Mouse (Mus musculus) thymus, postnatal 14 days (tissue): Measurements from ENCODE around the gene Triobp.

Source experiments
- DNase-seq: peaks from one replicate; pipeline ENCODE4 v3.0.0; 2021

Gene Triobp

GRCm38 (mm10) chr15:78926021-78926919, 21.3 kb upstream of the Triobp start, which contains the start of gene Lgals1:
Gene Lgals1 (plus strand): TSS chr15:78926725.
- DNase-seq: peak; percentile 85

- DNase-seq: peak; percentile 52
Measured at GRCm38 (mm10) chr15:78927021-78927787, 20.3 kb upstream of the Triobp start.

DNA sequence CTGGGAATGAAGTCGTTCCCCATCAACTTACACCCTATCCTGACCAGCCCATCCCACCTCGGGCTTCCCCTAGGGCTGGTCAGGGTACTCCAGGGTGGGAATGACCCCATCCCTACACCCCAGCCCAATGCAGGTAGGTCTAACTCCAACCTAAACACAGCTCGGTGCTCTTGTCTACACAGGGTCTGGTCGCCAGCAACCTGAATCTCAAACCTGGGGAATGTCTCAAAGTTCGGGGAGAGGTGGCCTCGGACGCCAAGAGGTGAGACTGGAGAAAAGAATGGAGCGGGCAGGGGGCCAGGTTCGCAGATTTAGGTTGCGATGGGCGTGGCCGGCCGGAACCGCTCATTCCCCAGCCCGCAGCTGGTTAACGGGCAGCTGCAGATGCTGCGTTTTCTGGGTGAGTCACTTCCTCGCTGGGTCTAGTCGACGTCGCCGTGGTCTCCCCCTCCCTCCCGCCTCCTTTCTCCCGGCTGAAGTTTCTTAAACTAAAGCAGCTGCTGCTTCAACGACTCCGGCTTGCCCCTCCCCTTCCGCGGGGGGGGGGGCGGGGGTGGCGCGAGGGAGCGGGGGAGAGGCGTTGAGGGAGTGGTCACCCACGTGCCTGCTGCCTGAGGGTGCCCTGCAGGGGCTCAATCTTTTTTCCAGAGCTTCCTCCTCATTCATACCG, 19.6 kb upstream of the Triobp start:
- DNase-seq: peak; percentile 93

DNA sequence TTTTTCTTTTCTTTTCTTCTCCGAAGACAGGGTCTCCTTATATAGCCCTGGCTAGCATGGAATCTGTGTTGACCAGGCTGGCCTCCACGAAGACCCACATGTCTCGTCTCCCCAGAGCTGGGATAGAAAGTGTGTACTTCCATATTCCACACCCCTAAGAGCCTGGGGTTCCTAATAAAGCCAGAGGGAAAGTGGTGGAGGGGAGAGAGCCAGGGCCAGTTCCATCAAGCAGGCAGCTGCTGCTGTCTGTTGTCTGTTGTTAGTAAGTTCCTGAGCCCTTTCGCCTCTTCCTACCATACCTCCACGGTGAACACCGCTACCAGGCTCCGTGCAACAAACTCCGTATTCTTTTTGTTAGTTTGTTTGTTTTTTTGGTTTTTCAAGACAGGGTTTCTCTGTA, 19.0 kb upstream of the Triobp start:
- DNase-seq: no peak

DNA sequence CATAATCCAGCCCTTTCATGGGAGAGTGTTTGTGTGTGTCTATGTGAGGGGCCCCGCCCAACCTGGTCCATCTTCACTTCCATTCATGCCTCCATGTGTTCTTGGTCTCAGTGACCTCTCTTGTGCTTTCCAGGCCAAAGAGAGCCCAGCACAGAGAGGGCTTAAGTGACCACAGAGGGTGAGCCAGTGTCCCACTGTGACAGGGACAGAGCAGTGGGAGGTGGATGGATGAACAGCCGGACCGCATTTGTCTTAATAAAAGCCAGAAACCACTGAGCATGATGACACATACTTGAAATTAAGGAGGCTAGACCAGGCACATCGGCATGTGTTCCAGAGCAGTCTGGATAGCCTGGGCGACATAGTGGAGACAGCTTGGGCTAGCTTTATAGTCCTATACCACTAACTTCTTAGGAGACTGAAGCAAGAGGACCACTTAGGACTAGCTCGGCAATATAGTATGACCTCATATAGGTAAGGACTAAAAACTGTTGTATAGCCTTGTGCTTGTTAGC, 17.3 kb upstream of the Triobp start:
- DNase-seq: no peak

DNA sequence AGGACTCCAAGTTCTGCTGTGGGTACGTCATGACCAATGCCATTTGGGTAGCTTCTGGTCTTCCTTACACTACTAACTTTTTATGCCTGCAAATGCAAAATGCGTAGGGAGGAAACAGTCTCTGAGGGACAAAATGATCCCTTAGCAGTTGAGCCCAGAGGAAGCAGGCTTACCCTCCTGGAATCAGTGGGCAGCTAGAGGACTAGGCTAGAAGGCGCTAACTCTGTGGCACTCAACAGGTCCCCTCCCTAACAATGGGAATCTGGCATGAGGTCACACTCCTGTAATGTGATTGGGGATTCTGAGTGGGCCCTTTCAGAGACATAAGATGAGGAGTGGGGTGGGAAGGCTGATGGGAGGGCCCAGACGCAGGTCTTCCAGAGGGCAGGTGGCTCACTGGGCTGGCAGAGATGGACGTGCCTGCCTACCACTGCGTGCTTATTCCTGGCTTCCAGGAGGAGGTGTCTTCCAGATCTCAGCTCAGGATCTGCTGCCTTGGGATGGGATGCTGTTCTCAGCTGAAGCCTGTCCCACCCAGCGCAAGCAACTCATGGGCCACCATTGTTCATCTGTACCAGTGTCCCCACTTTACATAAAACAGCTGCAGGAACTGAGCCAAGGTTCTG, 16.6 kb upstream of the Triobp start:
- DNase-seq: no peak

GRCm38 (mm10) chr15:78931577-78931976, 15.9 kb upstream of the Triobp start:
- peak; percentile 77 for DNase-seq

DNA sequence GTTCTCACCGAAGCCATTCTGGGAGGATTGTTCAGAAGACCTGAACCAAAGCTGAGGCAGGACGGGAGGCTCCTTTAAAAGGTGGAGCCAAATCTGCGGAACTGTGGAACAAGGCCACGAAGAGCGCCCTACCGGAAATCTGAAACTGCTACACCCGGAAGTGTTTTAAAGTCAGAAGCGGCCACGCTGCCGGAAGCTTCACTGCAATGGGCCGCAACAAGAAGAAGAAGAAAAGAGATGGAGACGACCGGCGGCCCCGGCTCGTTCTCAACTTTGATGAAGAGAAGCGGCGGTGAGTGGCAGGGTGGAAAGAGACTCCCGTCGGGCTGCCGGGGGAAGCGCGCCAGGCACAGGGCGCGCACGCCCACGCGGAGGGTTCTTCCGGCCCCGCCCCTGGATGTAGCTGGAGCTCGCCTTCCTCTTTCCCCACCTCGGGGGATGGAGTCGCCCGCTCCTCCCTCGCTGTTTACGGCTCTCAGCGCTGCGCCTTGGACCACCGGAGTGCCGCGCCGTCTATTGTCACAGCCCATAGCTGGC, 12.7 kb upstream of the Triobp start, which contains the start of gene Nol12:
Gene Nol12, plus strand, starts transcription at position 150 of the 537 bp plus-strand sequence.
- peak; percentile 85 for DNase-seq

- no peak for DNase-seq
Measured at GRCm38 (mm10) chr15:78936403-78936802, 11.1 kb upstream of the Triobp start.

- no peak for DNase-seq
Measured at GRCm38 (mm10) chr15:78937311-78937710, 10.2 kb upstream of the Triobp start.

DNA sequence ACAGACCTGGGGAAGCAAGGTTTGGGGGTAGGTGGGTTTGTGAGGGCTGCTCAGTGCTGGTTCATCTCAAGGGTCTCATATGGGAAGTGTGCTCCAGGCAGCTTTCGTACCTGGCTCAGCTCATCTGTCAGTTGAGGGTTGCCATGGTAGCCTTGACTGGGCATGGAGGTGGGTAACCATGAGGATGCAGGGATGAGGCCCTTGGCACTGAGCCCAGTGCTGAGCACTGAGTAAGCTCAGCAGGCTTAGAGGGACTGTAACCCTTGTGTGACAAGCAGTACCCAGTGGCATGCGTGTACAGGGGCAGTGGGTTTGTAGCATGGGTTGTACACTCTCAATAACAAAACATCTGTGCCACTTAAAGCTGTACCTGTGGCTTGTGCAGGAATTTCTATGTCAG, 9.6 kb upstream of the Triobp start:
- DNase-seq: no peak

GRCm38 (mm10) chr15:78940325-78940724, 7.2 kb upstream of the Triobp start:
- DNase-seq: no peak

GRCm38 (mm10) chr15:78942663-78943062, 4.9 kb upstream of the Triobp start:
- DNase-seq: peak; percentile 61

DNA sequence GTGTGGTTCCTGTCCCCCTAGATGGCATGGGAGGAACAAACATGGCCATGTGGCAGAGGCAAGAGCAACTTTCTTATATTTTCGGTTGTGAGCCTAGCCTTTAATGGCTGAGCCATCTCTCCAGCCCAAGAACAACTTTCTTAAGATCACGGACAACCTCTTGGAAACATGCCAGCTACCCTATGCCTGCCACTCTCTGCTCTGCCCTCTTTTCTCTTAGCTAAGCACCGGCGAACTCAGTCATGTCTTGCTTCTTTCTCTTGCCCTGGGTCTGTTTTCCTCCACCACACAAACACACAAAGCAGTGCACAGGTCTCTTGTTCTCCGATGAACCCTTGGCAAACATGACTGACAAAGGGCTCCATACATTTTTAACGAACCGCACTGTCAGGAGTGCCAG, 1.3 kb upstream of the Triobp start:
- no peak for DNase-seq

DNA sequence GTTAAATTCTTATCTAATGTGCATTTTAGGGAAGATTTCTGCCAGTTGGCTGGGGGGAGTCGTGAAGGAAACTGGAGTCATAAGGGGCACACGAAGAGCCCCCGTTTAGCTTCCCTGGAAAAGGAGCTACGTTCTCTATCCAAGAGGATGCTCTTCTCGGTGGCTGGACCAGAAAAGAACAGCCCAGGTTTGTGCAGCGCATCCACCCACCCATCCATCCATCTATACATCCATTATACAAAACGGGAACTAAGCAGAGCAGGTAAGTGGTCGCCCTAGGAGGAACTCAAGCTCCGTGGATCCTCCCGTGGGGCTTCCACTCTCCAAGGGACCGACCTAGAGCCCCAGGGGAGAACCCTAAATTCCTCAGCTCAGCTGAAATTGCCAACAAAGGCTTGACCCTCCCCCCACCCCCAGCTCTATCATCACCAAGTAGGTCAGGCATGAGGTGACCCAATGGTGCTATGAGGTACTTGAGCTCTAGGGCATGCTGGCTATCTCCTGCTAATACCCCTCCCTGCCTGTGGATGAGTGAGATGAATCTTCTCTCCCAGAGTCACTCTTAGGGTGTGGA, 715 bp downstream of the Triobp start:
- DNase-seq: no peak

GRCm38 (mm10) chr15:78948883-78949282, 1.4 kb downstream of the Triobp start:
- no peak for DNase-seq

DNA sequence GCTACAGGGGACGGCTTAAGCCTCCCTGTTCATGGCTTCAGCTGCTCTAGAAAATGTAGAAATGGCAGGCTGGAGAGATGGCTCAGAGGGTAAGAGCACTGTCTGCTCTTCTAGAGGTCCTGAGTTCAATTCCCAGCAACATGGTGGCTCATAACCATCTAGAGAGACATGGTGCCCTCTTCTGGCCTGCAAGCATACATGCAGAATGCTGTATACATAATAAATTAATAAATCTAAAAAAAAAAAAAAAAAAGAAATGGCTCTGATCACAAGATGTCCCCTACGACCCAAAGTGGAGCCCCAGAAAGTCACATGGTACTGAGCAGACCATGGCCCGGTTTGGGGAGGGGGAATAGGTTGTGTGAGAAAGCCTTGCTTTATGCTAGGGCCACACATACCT, 8.1 kb downstream of the Triobp start:
- DNase-seq: no peak

- DNase-seq: peak; percentile 28
Measured at GRCm38 (mm10) chr15:78956351-78956750, 8.8 kb downstream of the Triobp start.

DNA sequence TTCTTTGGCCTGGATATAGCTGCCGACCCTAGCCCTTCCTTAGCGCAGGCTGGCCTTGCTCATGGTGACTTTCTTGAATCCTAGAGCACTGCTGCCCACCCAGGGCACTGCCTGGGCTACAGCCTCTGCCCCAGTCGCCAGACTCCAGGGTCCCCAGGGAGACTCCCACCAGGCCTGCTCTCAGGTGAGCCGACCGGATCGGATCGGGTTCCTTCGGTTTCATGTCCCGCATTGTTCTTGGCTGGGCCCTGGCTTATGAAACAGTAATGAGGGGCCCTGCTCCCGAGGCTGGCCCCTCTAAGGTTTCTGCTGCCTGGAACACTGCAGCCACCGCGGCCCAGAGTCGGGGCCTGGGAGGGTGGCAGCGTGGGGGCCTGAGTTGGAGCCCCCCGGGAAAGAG, 9.5 kb downstream of the Triobp start:
- no peak for DNase-seq

DNA sequence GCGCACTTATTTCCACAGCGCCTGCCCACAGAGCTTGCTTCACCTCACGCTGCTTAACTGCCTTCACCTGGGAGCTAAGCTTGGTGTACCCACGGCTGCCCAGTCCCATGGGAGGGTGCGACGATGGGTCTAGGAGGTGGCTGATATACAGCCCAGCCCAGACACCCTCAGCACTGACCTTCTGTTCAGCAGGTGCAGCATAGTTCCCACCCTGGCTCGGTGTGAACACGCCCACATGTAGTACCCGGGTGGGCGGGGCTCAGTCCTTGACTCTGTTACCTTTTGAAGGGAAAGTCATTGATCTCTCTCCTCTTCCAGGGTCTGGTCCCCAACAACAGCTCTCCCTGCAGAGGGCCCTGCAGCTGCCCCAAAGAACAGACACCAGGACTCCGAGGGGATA, 12.0 kb downstream of the Triobp start:
- DNase-seq: no peak

DNA sequence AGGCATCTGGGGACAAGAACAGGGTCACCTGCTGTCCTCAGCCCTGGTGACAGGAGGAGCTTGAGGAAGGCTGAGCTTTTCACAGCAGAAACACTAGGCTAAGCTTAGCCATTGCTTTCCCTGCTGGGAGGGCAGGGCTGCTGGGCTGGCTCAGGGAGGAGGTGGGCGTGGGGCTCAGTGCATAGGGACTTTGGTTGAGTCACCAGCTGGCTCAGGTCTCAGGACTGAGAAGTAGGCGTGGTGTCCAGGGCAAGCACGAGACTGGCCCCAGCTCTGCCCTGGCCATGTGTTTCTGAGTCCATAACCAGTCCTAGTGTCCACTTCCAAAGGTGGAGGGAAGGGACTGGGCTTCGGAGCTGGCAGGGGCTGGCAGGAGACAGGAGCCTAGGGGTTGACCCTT, 12.6 kb downstream of the Triobp start:
- DNase-seq: no peak

DNA sequence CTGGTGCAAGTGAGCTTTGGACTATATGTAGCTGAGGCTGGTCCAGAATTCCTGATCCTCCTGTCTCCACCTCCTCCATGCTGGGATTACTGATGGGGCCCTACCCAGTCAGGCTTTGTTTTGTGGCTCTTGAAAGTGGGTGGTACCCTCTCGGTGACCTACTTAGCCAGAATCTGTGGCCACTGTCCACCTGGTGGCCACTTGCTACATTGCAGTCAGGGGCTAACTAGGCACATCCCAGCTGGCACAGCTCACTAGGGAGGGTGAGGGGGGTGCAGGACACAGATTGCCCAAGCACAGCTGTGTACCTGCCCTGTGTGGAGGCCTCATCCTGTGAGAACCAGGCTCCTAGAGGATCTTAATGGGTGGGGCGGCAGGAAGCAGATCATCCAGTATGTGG, 15.4 kb downstream of the Triobp start:
- peak; percentile 45 for DNase-seq
